Mouse (Mus musculus) gastrocnemius, adult 2 months (tissue): ENCODE measurements around the gene Ednrb. TPM values are rescaled to one million over a fixed set of nuclear protein-coding genes. Genes with fewer than 3 reads are reported as not detected.

Experiments used
- DNase-seq: peaks from one replicate; pipeline ENCODE4 v3.0.0; 2022
- H3K27ac ChIP-seq: fragments of 200-600 bp; 2 replicates; pipeline ENCODE4 v1.8.1; 2022; ENCODE audit warnings: mild to moderate bottlenecking
- H3K4me3 ChIP-seq: fragments of 200-600 bp; 2 replicates; pipeline ENCODE4 v1.8.1; 2022; ENCODE audit warnings: mild to moderate bottlenecking, moderate library complexity
- CTCF ChIP-seq: fragments of 200-600 bp; IDR thresholded peaks from 2 replicates; pipeline ENCODE4 v1.8.1; 2022; ENCODE audit warnings: antibody characterized with exemption, mild to moderate bottlenecking, moderate library complexity
- intact Hi-C: fragments of 180-260 bp; cut with DNase I; formaldehyde crosslinking; loops from one replicate; pipeline ENCODE4 v1.15.1; 2025
- long read RNA-seq, 2 experiments: library from polyadenylated mRNA; stranded (forward); transcript quantifications; one replicate each; pipeline ENCODE4 v2.0.0; 2021
- total RNA-seq, 2 experiments: library from RNA; stranded (reverse); gene quantifications; 2 replicates each; pipeline ENCODE4 v1.2.3; 2021

The Ednrb gene
- total RNA-seq = 10 to 100 TPM in 1 of 2 experiments, 1 to 10 TPM in 1; 5.8 to 10.5 TPM
- long read RNA-seq, experiment 1, full-length matches to known transcripts = 22 of 25 reads
- long read RNA-seq, experiment 1, partial matches to known transcripts = 3 of 25 reads
- long read RNA-seq, experiment 1, other reads (novel, unspliced or antisense) = 0 of 25 reads
- long read RNA-seq, experiment 2, full-length matches to known transcripts = 9 of 9 reads
- long read RNA-seq, experiment 2, partial matches to known transcripts = 0 of 9 reads
- long read RNA-seq, experiment 2, other reads (novel, unspliced or antisense) = 0 of 9 reads

- peak; percentile 30 for DNase-seq
- Histone ChIP-seq H3K27ac (peak within 1 kb of the TSS; percentile 86), H3K4me3 (peak within 1 kb of the TSS; percentile 75)
- intact Hi-C loops = loop anchor here (10.0 kb wide), 1 partner anchor 119 kb away; no protein-coding TSS in a partner anchor
- TF ChIP-seq CTCF = peak; percentile 9; the same call in 1 of the 2 replicates
Observed at GRCm38 (mm10) chr14:103844011-103844549, at the start of gene Ednrb. Gene Ednrb (minus strand): TSS chr14:103844402.

- no peak for TF ChIP-seq CTCF
- intact Hi-C loops = no loop called here
Observed at GRCm38 (mm10) chr14:103892411-103892938, 48.3 kb upstream of the Ednrb start.

GRCm38 (mm10) chr14:103890761-103891160 is 46.6 kb upstream of the Ednrb start:
- DNase-seq = no peak
- no peak for TF ChIP-seq CTCF
- Histone ChIP-seq H3K4me3 (no peak overlapping the region), H3K27ac (no peak overlapping the region)
- intact Hi-C loops = no loop called here

More at GRCm38 (mm10) chr14:103892411-103892938, 48.3 kb upstream of the Ednrb start:
- H3K27ac ChIP-seq = no peak overlapping the region
- DNase-seq = no peak
- no peak overlapping the region for H3K4me3 ChIP-seq

- intact Hi-C loops = no loop called here
- no peak for TF ChIP-seq CTCF
- Histone ChIP-seq H3K27ac (no peak overlapping the region), H3K4me3 (no peak overlapping the region)
- no peak for DNase-seq
Observed at GRCm38 (mm10) chr14:103884892-103885575, 40.8 kb upstream of the Ednrb start.

- Histone ChIP-seq H3K4me3 (no peak overlapping the region), H3K27ac (no peak overlapping the region)
- no peak for TF ChIP-seq CTCF
- no peak for DNase-seq
- intact Hi-C loops = no loop called here
Observed at GRCm38 (mm10) chr14:103882943-103883342, 38.7 kb upstream of the Ednrb start.

- no peak overlapping the region for H3K27ac ChIP-seq
- H3K4me3 ChIP-seq = no peak overlapping the region
- TF ChIP-seq CTCF = no peak
- no peak for DNase-seq
- intact Hi-C loops = no loop called here
Observed at GRCm38 (mm10) chr14:103877117-103877516, 32.9 kb upstream of the Ednrb start.

GRCm38 (mm10) chr14:103876598-103876997 is 32.4 kb upstream of the Ednrb start:
- TF ChIP-seq CTCF = no peak
- no peak overlapping the region for H3K4me3 ChIP-seq
- intact Hi-C loops = no loop called here
- H3K27ac ChIP-seq = no peak overlapping the region
- no peak for DNase-seq

GRCm38 (mm10) chr14:103866636-103867035 is 22.4 kb upstream of the Ednrb start:
- intact Hi-C loops = no loop called here
- TF ChIP-seq CTCF = no peak
- Histone ChIP-seq H3K4me3 (no peak overlapping the region), H3K27ac (no peak overlapping the region)
- DNase-seq = no peak

GRCm38 (mm10) chr14:103865226-103865625 is 21.0 kb upstream of the Ednrb start:
- H3K27ac ChIP-seq = no peak overlapping the region
- TF ChIP-seq CTCF = no peak
- intact Hi-C loops = no loop called here
- DNase-seq = no peak
- no peak overlapping the region for H3K4me3 ChIP-seq

GRCm38 (mm10) chr14:103850071-103850845 is 6.1 kb upstream of the Ednrb start:
- no peak overlapping the region for H3K4me3 ChIP-seq
- no peak for TF ChIP-seq CTCF
- intact Hi-C loops = no loop called here
- no peak for DNase-seq
- no peak overlapping the region for H3K27ac ChIP-seq

GRCm38 (mm10) chr14:103845716-103846115 is 1.5 kb upstream of the Ednrb start:
- intact Hi-C loops = loop anchor here (10.0 kb wide), 1 partner anchor 121 kb away; no protein-coding TSS in a partner anchor

GRCm38 (mm10) chr14:103844944-103845343 is 742 bp upstream of the Ednrb start:
- intact Hi-C loops = loop anchor here (10.0 kb wide), 1 partner anchor 120 kb away; no protein-coding TSS in a partner anchor
- H3K4me3 ChIP-seq = peak overlapping the region; percentile 75
- H3K27ac ChIP-seq = peak overlapping the region; percentile 86
- no peak for TF ChIP-seq CTCF
- DNase-seq = no peak

More at GRCm38 (mm10) chr14:103845716-103846115, 1.5 kb upstream of the Ednrb start:
- Histone ChIP-seq H3K4me3 (no peak overlapping the region), H3K27ac (no peak overlapping the region)
- no peak for TF ChIP-seq CTCF
- DNase-seq = no peak
